Mouse (Mus musculus): Measurements from ENCODE around the gene Gm973.
"Not testable (repeated sequence)": the region's sequence is repeated elsewhere in the genome, so short reads cannot be mapped to it uniquely, and the experiment has no call there.

The Gm973 gene

GRCm38 (mm10) chr1:59592876-59593275 lies 76.8 kb downstream of the Gm973 start:
- no peak for DNase-seq

GRCm38 (mm10) chr1:59593622-59594035 lies 77.6 kb downstream of the Gm973 start:
- DNase-seq: no peak

- DNase-seq: peak; percentile 12
Observed at GRCm38 (mm10) chr1:59594586-59595266, 78.7 kb downstream of the Gm973 start.

- DNase-seq: no peak
Observed at GRCm38 (mm10) chr1:59595609-59596008, 79.5 kb downstream of the Gm973 start.

GRCm38 (mm10) chr1:59602531-59603416 lies 86.7 kb downstream of the Gm973 start:
- DNase-seq: no peak

- no peak for DNase-seq
Observed at GRCm38 (mm10) chr1:59603417-59603712, 87.3 kb downstream of the Gm973 start.

- DNase-seq: no peak
Observed at GRCm38 (mm10) chr1:59603893-59604292, 87.8 kb downstream of the Gm973 start.

- no peak for DNase-seq
Observed at GRCm38 (mm10) chr1:59606479-59606878, 90.4 kb downstream of the Gm973 start.

GRCm38 (mm10) chr1:59607071-59607470 lies 91.0 kb downstream of the Gm973 start:
- no peak for DNase-seq

- DNase-seq: no peak
Observed at GRCm38 (mm10) chr1:59608125-59608762, 92.2 kb downstream of the Gm973 start.

- no peak for DNase-seq
Observed at GRCm38 (mm10) chr1:59608920-59609319, 92.9 kb downstream of the Gm973 start.

- no peak for DNase-seq
Observed at GRCm38 (mm10) chr1:59609458-59609857, 93.4 kb downstream of the Gm973 start.

- DNase-seq: peak; percentile 84
Observed at GRCm38 (mm10) chr1:59609896-59610295, 93.8 kb downstream of the Gm973 start.

GRCm38 (mm10) chr1:59610929-59611328 lies 94.9 kb downstream of the Gm973 start:
- no peak for DNase-seq

- peak; percentile 62 for DNase-seq
Observed at GRCm38 (mm10) chr1:59613795-59614194, 97.7 kb downstream of the Gm973 start.

- DNase-seq: no peak
Observed at GRCm38 (mm10) chr1:59615021-59615420, 99.0 kb downstream of the Gm973 start.

- no peak for DNase-seq
Observed at GRCm38 (mm10) chr1:59619201-59619600, 103.1 kb downstream of the Gm973 start.

GRCm38 (mm10) chr1:59623325-59624017 lies 107.4 kb downstream of the Gm973 start:
- DNase-seq: peak; percentile 72

GRCm38 (mm10) chr1:59625410-59625809 lies 109.3 kb downstream of the Gm973 start:
- DNase-seq: no peak

- DNase-seq: no peak
Observed at GRCm38 (mm10) chr1:59629194-59629593, 113.1 kb downstream of the Gm973 start.

- DNase-seq: not testable (repeated sequence)
Observed at GRCm38 (mm10) chr1:59630356-59630755, 114.3 kb downstream of the Gm973 start.

GRCm38 (mm10) chr1:59631986-59632659 lies 116.1 kb downstream of the Gm973 start:
- DNase-seq: no peak

- no peak for DNase-seq
Observed at GRCm38 (mm10) chr1:59633056-59633455, 117.0 kb downstream of the Gm973 start.
